Mouse (Mus musculus) liver, embryonic 15.5 days (tissue): ENCODE measurements around the gene Defb22. TPM values are rescaled to one million over a fixed set of nuclear protein-coding genes. Genes with fewer than 3 reads are reported as not detected.

Experiments
- ATAC-seq: fragments of 200-750 bp; cut with Nextera tagmentation; 2 replicates; pipeline ENCODE4 v1.8.0; 2017; ENCODE audit warnings: moderate number of reproducible peaks, mild to moderate bottlenecking, moderate library complexity; ENCODE audit not compliant: insufficient read depth
- H3K27ac ChIP-seq: fragments of 300-500 bp; sonication (generic); replicated peaks from 2 replicates; pipeline ENCODE4 v1.5.1; 2015; ENCODE audit warnings: mild to moderate bottlenecking, inconsistent platforms
- H3K27me3 ChIP-seq: fragments of 300-500 bp; sonication (generic); 2 replicates; pipeline ENCODE4 v1.6.1; 2015; ENCODE audit warnings: mild to moderate bottlenecking, inconsistent platforms
- H3K36me3 ChIP-seq: fragments of 300-500 bp; sonication (generic); replicated peaks from 2 replicates; pipeline ENCODE4 v1.6.1; 2015; ENCODE audit warnings: moderate library complexity, mild to moderate bottlenecking, inconsistent platforms
- H3K4me1 ChIP-seq: fragments of 300-500 bp; sonication (generic); replicated peaks from 2 replicates; pipeline ENCODE4 v1.6.1; 2015; ENCODE audit warnings: inconsistent platforms
- H3K4me2 ChIP-seq: fragments of 300-500 bp; sonication (generic); 2 replicates; pipeline ENCODE4 v1.6.1; 2015; ENCODE audit warnings: moderate library complexity, mild to moderate bottlenecking, inconsistent platforms
- H3K4me3 ChIP-seq: fragments of 300-500 bp; sonication (generic); replicated peaks from 2 replicates; pipeline ENCODE4 v1.5.1; 2015; ENCODE audit warnings: mild to moderate bottlenecking, inconsistent platforms
- H3K9ac ChIP-seq: fragments of 300-500 bp; sonication (generic); 2 replicates; pipeline ENCODE4 v1.6.1; 2015; ENCODE audit warnings: moderate library complexity, mild to moderate bottlenecking, inconsistent platforms
- H3K9me3 ChIP-seq: fragments of 300-500 bp; sonication (generic); replicated peaks from 2 replicates; pipeline ENCODE4 v1.6.1; 2016; ENCODE audit warnings: inconsistent platforms
- WGBS: fragments of 180-500 bp; shearing (Covaris S2); methylation state at CpG from one replicate; pipeline ENCODE4 v1.1.7; 2015; ENCODE audit warnings: mixed read lengths; ENCODE audit not compliant: insufficient replicate concordance; 5-methylcytosine and 5-hydroxymethylcytosine counted together
- polyA plus RNA-seq: library from polyadenylated mRNA; unstranded; fragments of >200 nt; fragmentation: Nextera tagmentation; extraction: Ambion mirVana; gene quantifications from 2 replicates; pipeline ENCODE4 v1.2.1, GENCODE M21; 2015

Defb22 gene
- polyA plus RNA-seq, 1 experiment from 2014 or later, result not detected

GRCm38 (mm10) chr2:152439833-152440232 is 50.1 kb downstream of the Defb22 start:
- peaks cover 9% of the 10 kb centered on the region for H3K4me1 ChIP-seq

DNA sequence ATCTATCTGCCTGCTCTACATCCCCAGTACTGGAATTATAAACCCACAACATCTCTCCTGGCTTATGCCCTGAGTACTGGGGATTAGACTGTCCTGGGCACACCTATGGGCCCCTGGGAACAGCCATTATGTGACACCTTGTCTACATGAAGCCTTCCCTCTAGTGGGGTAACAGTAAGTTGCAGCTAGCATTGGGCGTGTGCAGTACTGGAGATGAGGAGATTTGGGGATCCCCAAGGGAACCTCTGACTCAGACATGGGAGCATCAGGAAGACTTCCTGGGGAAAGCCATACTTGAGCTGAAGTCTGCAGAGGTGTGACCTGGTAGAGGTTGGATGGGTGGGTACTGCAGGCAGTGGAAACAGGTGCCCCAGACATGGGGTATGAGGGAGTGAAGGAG is 51.0 kb downstream of the Defb22 start:
- WGBS, result 59% methylated on average over 1 of the region's 1 CpGs
- Histone ChIP-seq H3K4me2 (no peak overlapping the region), H3K4me3 (no peak overlapping the region), H3K27ac (no peak overlapping the region), H3K36me3 (no peaks in the 10 kb centered on the region), H3K9me3 (no peaks in the 10 kb centered on the region), H3K9ac (no peak overlapping the region), H3K27me3 (no peaks in the 10 kb centered on the region), H3K4me1 (peaks cover 9% of the 10 kb centered on the region)
- ATAC-seq, result no peak

More at GRCm38 (mm10) chr2:152439833-152440232, 50.1 kb downstream of the Defb22 start:
- no peaks in the 10 kb centered on the region for H3K36me3 ChIP-seq
- H3K9me3 ChIP-seq, result no peaks in the 10 kb centered on the region
- no peak overlapping the region for H3K9ac ChIP-seq
- WGBS, result 66% methylated on average over 2 of the region's 2 CpGs
- no peak overlapping the region for H3K4me2 ChIP-seq
- no peaks in the 10 kb centered on the region for H3K27me3 ChIP-seq
- no peak for ATAC-seq
- no peak overlapping the region for H3K4me3 ChIP-seq
- no peak overlapping the region for H3K27ac ChIP-seq

GRCm38 (mm10) chr2:152436983-152437860 is 52.7 kb downstream of the Defb22 start:
- Histone ChIP-seq H3K9me3 (no peaks in the 10 kb centered on the region), H3K9ac (0 out of 2 replicates have a peak overlapping the region, but pooled peaks have one; percentile 32), H3K4me1 (peaks cover 9% of the 10 kb centered on the region), H3K27ac (no peak overlapping the region), H3K36me3 (no peaks in the 10 kb centered on the region), H3K4me3 (peak overlapping the region; percentile 46), H3K27me3 (no peaks in the 10 kb centered on the region), H3K4me2 (peak overlapping the region; percentile 77)
- WGBS, result 2% methylated on average over 23 of the region's 23 CpGs
- ATAC-seq, result peak; percentile 60; the same call in 1 of the 2 replicates

DNA sequence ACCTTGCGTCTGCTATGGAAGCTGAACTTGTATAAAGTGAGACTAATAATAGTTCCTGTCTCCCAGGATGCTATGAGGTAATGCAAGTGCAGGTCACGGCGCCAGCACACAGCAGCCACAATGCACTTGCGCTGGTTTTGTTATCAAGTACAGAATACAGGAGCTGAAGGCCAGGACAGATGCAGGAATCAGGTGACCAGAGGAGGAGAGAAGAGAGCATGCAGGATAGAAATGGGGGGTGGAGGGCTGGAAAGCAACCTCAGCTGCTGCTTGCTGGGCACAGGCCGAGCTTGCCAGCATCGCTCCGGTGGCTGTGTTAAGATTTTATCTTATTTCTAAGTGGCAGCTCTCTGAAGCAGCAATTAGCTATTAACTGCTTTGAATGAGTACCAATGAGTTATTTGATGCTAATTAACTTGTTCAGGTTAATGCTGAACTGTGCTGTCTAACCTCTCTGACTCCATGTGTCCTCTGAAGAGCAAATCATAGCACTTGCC is 53.5 kb downstream of the Defb22 start:
- H3K4me2 ChIP-seq, result no peak overlapping the region
- no peaks in the 10 kb centered on the region for H3K9me3 ChIP-seq
- H3K4me1 ChIP-seq, result peaks cover 9% of the 10 kb centered on the region
- WGBS, result 49% methylated on average over 7 of the region's 7 CpGs
- ATAC-seq, result no peak
- no peak overlapping the region for H3K27ac ChIP-seq
- no peak overlapping the region for H3K4me3 ChIP-seq
- no peaks in the 10 kb centered on the region for H3K27me3 ChIP-seq
- no peaks in the 10 kb centered on the region for H3K36me3 ChIP-seq
- H3K9ac ChIP-seq, result no peak overlapping the region

Other genes starting within 250 kb of the Defb22 start
- gene Tbc1d20, start 196.3 kb downstream of the Defb22 start, polyA plus RNA-seq, result 10.7 and 12.3 TPM in 2 replicates
- 41.4 and 46.1 TPM in 2 replicates for gene Rbck1, start 157.5 kb downstream of the Defb22 start, polyA plus RNA-seq
- 3.8 and 4.4 TPM in 2 replicates for gene Trib3, start 146.1 kb downstream of the Defb22 start, polyA plus RNA-seq
- gene Nrsn2, start 113.5 kb downstream of the Defb22 start, polyA plus RNA-seq, result not detected in 2 replicates
- 1.2 and 1.5 TPM in 2 replicates for gene Sox12, start 92.1 kb downstream of the Defb22 start, polyA plus RNA-seq
- 9.1 and 9.5 TPM in 2 replicates for gene Zcchc3, start 75.1 kb downstream of the Defb22 start, polyA plus RNA-seq
- 0.13 and 0.20 TPM in 2 replicates for gene 6820408C15Rik, start 74.6 kb downstream of the Defb22 start, polyA plus RNA-seq
- not detected in 2 replicates for gene Defb23, start 25.5 kb downstream of the Defb22 start, polyA plus RNA-seq
- not detected in 2 replicates for gene Defb20, start 13.1 kb downstream of the Defb22 start, polyA plus RNA-seq
- not detected in 2 replicates for gene Defb26, start 21.6 kb upstream of the Defb22 start, polyA plus RNA-seq
- not detected in 2 replicates for gene Defb28, start 28.1 kb upstream of the Defb22 start, polyA plus RNA-seq
- gene Defb29, start 50.0 kb upstream of the Defb22 start, polyA plus RNA-seq, result not detected in 2 replicates
- not detected in 2 replicates for gene Gm17416, start 79.2 kb upstream of the Defb22 start, polyA plus RNA-seq
- not detected in 2 replicates for gene Defb21, start 82.6 kb upstream of the Defb22 start, polyA plus RNA-seq
- gene Defb19, start 90.2 kb upstream of the Defb22 start, polyA plus RNA-seq, result 0.26 TPM in 1 of 2 replicates, not detected in the other
- gene Defb45, start 109.3 kb upstream of the Defb22 start, polyA plus RNA-seq, result not detected in 2 replicates
- gene Defb36, start 114.2 kb upstream of the Defb22 start, polyA plus RNA-seq, result not detected in 2 replicates
- gene Defb25, start 132.9 kb upstream of the Defb22 start, polyA plus RNA-seq, result not detected in 2 replicates
- 0.58 and 1.1 TPM in 2 replicates for gene Rem1, start 136.8 kb upstream of the Defb22 start, polyA plus RNA-seq
- gene H13, start 179.3 kb upstream of the Defb22 start, polyA plus RNA-seq, result 45.2 and 49.8 TPM in 2 replicates
- gene Mcts2, start 196.9 kb upstream of the Defb22 start, polyA plus RNA-seq, result 12.1 and 12.4 TPM in 2 replicates
- gene Id1, start 246.1 kb upstream of the Defb22 start, polyA plus RNA-seq, result 20.5 and 20.9 TPM in 2 replicates